Mouse (Mus musculus) lung, adult 2 months (tissue): ENCODE data around the gene Asb6.

Source experiments
- CTCF ChIP-seq: fragments of 200-500 bp; IDR thresholded peaks from 2 replicates; pipeline ENCODE4 v1.5.1; 2011; ENCODE audit warnings: mild to moderate bottlenecking, low read length, control low read depth; ENCODE audit not compliant: insufficient read depth
- POLR2A ChIP-seq: fragments of 200-500 bp; IDR thresholded peaks from 2 replicates; pipeline ENCODE4 v1.6.1; 2011; ENCODE audit warnings: low read depth, mild to moderate bottlenecking, control low read depth, low read length, borderline replicate concordance; ENCODE audit errors: extremely low read depth

GRCm38 (mm10) chr2:30795271-30795888, 34.8 kb downstream of the Asb6 start:
- TF ChIP-seq POLR2A (no peak), CTCF (no peak)
